Mouse (Mus musculus) olfactory bulb, adult 2 months (tissue): ENCODE results near the gene Actl6a.

Source experiments
- CTCF ChIP-seq: fragments of 200-500 bp; IDR thresholded peaks from 2 replicates; pipeline ENCODE4 v1.5.1; 2012; ENCODE audit warnings: low read depth, mild to moderate bottlenecking, low read length, moderate library complexity; ENCODE audit not compliant: insufficient read depth
- POLR2A ChIP-seq: fragments of 200-500 bp; IDR thresholded peaks from 2 replicates; pipeline ENCODE4 v1.6.1; 2012; ENCODE audit warnings: mild to moderate bottlenecking, low read depth, low read length, moderate library complexity; ENCODE audit not compliant: insufficient read depth

DNA sequence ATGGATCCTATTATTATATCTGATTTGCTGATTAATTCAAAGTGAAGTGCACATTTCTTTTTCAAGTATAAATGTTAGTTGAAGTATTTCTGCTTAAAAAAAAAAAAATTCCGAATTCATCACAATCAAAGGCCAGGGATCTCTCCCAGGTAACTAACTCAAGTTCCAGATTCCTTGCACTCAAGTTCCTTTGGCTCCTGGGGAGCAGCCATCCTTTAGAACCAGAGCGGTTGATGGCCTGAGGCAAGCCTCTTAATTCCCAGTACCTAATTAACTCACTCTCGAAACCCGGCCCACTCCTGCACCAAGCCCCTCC is 1.9 kb downstream of the Actl6a start:
- TF ChIP-seq POLR2A: no peak
- TF ChIP-seq CTCF: no peak
